Comparison of ENCODE assay signal across 7 mouse cellular contexts in genomic region chr4:118437829-118438253, GRCm38 (mm10). TPM values are rescaled to one million over a fixed set of nuclear protein-coding genes. Genes with fewer than 3 reads are reported as not detected.
DNase-seq lines count a peak whose midpoint lies in the region; ATAC-seq and TF ChIP-seq lines count a peak whose summit lies in the region.

No protein-coding gene starts in this region.

- no peaks in the 10 kb centered on the region for H3K9me3 ChIP-seq in ES-Bruce4 (replicated peaks; ENCODE audit: control insufficient read depth, insufficient read depth, low read length, poor library complexity, severe bottlenecking)
- H3K9me3 ChIP-seq in heart, embryonic 10.5 days = no peaks in the 10 kb centered on the region
- no peaks in the 10 kb centered on the region for H3K9me3 ChIP-seq in midbrain, embryonic 15.5 days

- no peak for TF ChIP-seq CTCF in ES-Bruce4 (IDR thresholded peaks at IDR 0.05; ENCODE audit: low read depth, low read length)

- H3K27me3 ChIP-seq in ES-Bruce4 (ENCODE audit: control insufficient read depth, insufficient read depth, low read length, poor library complexity, severe bottlenecking) = no peaks in the 10 kb centered on the region
- H3K27me3 ChIP-seq in heart, embryonic 10.5 days (ENCODE audit: insufficient read depth, poor library complexity, severe bottlenecking) = no peaks in the 10 kb centered on the region
- H3K27me3 ChIP-seq in midbrain, embryonic 15.5 days (replicated peaks) = no peaks in the 10 kb centered on the region

- DNase-seq in heart, embryonic 10.5 days (ENCODE audit: low spot score) = peak; percentile 84
- DNase-seq in kidney, postnatal 4 days = peak; percentile 47 to 58
- DNase-seq in thymus, postnatal 10 days (ENCODE audit: low spot score in 2 of 2) = peak; percentile 45 to 52
- DNase-seq in gastrocnemius, postnatal 4 days (ENCODE audit: low spot score in 2 of 2) = no peak

- WGBS in heart, embryonic 10.5 days = 6% methylated on average over 12 of the region's 12 CpGs
- WGBS in midbrain, embryonic 15.5 days = 10% methylated on average over 12 of the region's 12 CpGs

- H3K4me3 ChIP-seq in ES-Bruce4 (ENCODE audit: low read depth, low read length) = peak overlapping the region; percentile 79
- H3K4me3 ChIP-seq in brown adipose tissue, adult 24 weeks (ENCODE audit: insufficient read depth, low read depth, low read length) = peak overlapping the region; percentile 54
- peak overlapping the region; percentile 97 for H3K4me3 ChIP-seq in heart, embryonic 10.5 days
- peak overlapping the region; percentile 49 for H3K4me3 ChIP-seq in midbrain, embryonic 15.5 days

- H3K4me2 ChIP-seq in midbrain, embryonic 15.5 days = peak overlapping the region; percentile 98

- peak; percentile 32 for ATAC-seq in midbrain, embryonic 15.5 days (replicated peaks)

- no peak for TF ChIP-seq EP300 in ES-Bruce4 (IDR thresholded peaks at IDR 0.05; ENCODE audit: insufficient read depth, low read depth, low read length)

- H3K4me1 ChIP-seq in ES-Bruce4 (ENCODE audit: control insufficient read depth, insufficient read depth, low read length) = peaks cover 3% of the 10 kb centered on the region
- H3K4me1 ChIP-seq in brown adipose tissue, adult 24 weeks (ENCODE audit: control insufficient read depth, insufficient read depth, insufficient read length, low read length) = 0 out of 2 replicates have a peak, but pooled peaks cover 6% of the 10 kb centered on the region
- peaks cover 38% of the 10 kb centered on the region for H3K4me1 ChIP-seq in heart, embryonic 10.5 days
- H3K4me1 ChIP-seq in midbrain, embryonic 15.5 days = peaks cover 31% of the 10 kb centered on the region

- peaks cover 27% of the 10 kb centered on the region for H3K36me3 ChIP-seq in ES-Bruce4 (ENCODE audit: control insufficient read depth, insufficient read depth, low read length, poor library complexity, severe bottlenecking)
- H3K36me3 ChIP-seq in heart, embryonic 10.5 days = peaks cover 30% of the 10 kb centered on the region
- H3K36me3 ChIP-seq in midbrain, embryonic 15.5 days (replicated peaks) = 0 out of 2 replicates have a peak, but pooled peaks cover 3% of the 10 kb centered on the region

- H3K9ac ChIP-seq in ES-Bruce4 (ENCODE audit: low read depth, poor library complexity, severe bottlenecking) = peak overlapping the region; percentile 77
- H3K9ac ChIP-seq in midbrain, embryonic 15.5 days = peak overlapping the region; percentile 70

- TF ChIP-seq POLR2A in ES-Bruce4 (IDR thresholded peaks at IDR 0.05; ENCODE audit: insufficient read depth, low read length) = no peak

- H3K27ac ChIP-seq in ES-Bruce4 (ENCODE audit: insufficient read depth, low read length) = peak overlapping the region; percentile 90
- peak overlapping the region; percentile 36 for H3K27ac ChIP-seq in brown adipose tissue, adult 24 weeks (replicated peaks; ENCODE audit: low read depth, low read length)
- H3K27ac ChIP-seq in heart, embryonic 10.5 days = peak overlapping the region; percentile 93
- peak overlapping the region; percentile 88 for H3K27ac ChIP-seq in midbrain, embryonic 15.5 days

RNA-seq across cellular contexts. Expression of gene Cdc20, which starts 0.7 kb away (rescaled TPM):
- 216 and 224 TPM in 2 replicates for polyA plus RNA-seq in ES-Bruce4 (2011; ENCODE audit: insufficient read depth, insufficient read length, low read depth, missing spikeins)
- polyA plus RNA-seq in brown adipose tissue, adult 24 weeks (2012; ENCODE audit: insufficient read depth, insufficient read length, missing spikeins) = 1.6 TPM in 1 of 2 replicates, not detected in the other
- 221 and 270 TPM in 2 replicates for polyA plus RNA-seq in heart, embryonic 10.5 days (2016; fragmentation: Nextera tagmentation; extraction: Ambion mirVana)
- polyA plus RNA-seq in midbrain, embryonic 15.5 days (2015; fragmentation: Nextera tagmentation; extraction: Ambion mirVana) = 35.5 and 48.3 TPM in 2 replicates
- 10 to 100 TPM; 27.0 to 32.7 TPM for total RNA-seq in gastrocnemius, postnatal 4 days (2021)

RNA-seq across cellular contexts. Expression of gene Elovl1, which starts 9.9 kb away (rescaled TPM):
- polyA plus RNA-seq in ES-Bruce4 (2011; ENCODE audit: insufficient read depth, insufficient read length, low read depth, missing spikeins) = 53.5 and 63.2 TPM in 2 replicates
- polyA plus RNA-seq in brown adipose tissue, adult 24 weeks (2012; ENCODE audit: insufficient read depth, insufficient read length, missing spikeins) = 9.4 and 10.7 TPM in 2 replicates
- 72.0 and 85.1 TPM in 2 replicates for polyA plus RNA-seq in heart, embryonic 10.5 days (2016; fragmentation: Nextera tagmentation; extraction: Ambion mirVana)
- 30.7 and 31.4 TPM in 2 replicates for polyA plus RNA-seq in midbrain, embryonic 15.5 days (2015; fragmentation: Nextera tagmentation; extraction: Ambion mirVana)
- total RNA-seq in gastrocnemius, postnatal 4 days (2021) = 10 to 100 TPM; 39.1 to 39.6 TPM

RNA-seq across cellular contexts. Expression of gene Mpl, which starts 19.5 kb away (rescaled TPM):
- not detected in 2 replicates for polyA plus RNA-seq in ES-Bruce4 (2011; ENCODE audit: insufficient read depth, insufficient read length, low read depth, missing spikeins)
- polyA plus RNA-seq in brown adipose tissue, adult 24 weeks (2012; ENCODE audit: insufficient read depth, insufficient read length, missing spikeins) = not detected in 2 replicates
- polyA plus RNA-seq in heart, embryonic 10.5 days (2016; fragmentation: Nextera tagmentation; extraction: Ambion mirVana) = 3.9 and 5.5 TPM in 2 replicates
- polyA plus RNA-seq in midbrain, embryonic 15.5 days (2015; fragmentation: Nextera tagmentation; extraction: Ambion mirVana) = 0.13 and 0.14 TPM in 2 replicates
- total RNA-seq in gastrocnemius, postnatal 4 days (2021) = under 1 TPM in 1 of 2 experiments, not detected in 1; 0.10 TPM

RNA-seq across cellular contexts. Expression of gene Med8, which starts 28.7 kb away (rescaled TPM):
- polyA plus RNA-seq in ES-Bruce4 (2011; ENCODE audit: insufficient read depth, insufficient read length, low read depth, missing spikeins) = 76.1 and 87.3 TPM in 2 replicates
- polyA plus RNA-seq in brown adipose tissue, adult 24 weeks (2012; ENCODE audit: insufficient read depth, insufficient read length, missing spikeins) = 38.0 and 38.3 TPM in 2 replicates
- 102 and 124 TPM in 2 replicates for polyA plus RNA-seq in heart, embryonic 10.5 days (2016; fragmentation: Nextera tagmentation; extraction: Ambion mirVana)
- 96.5 and 96.7 TPM in 2 replicates for polyA plus RNA-seq in midbrain, embryonic 15.5 days (2015; fragmentation: Nextera tagmentation; extraction: Ambion mirVana)
- total RNA-seq in gastrocnemius, postnatal 4 days (2021) = 10 to 100 TPM; 51.0 to 53.4 TPM

RNA-seq across cellular contexts. Expression of gene Szt2, which starts 28.8 kb away (rescaled TPM):
- 16.0 and 17.2 TPM in 2 replicates for polyA plus RNA-seq in ES-Bruce4 (2011; ENCODE audit: insufficient read depth, insufficient read length, low read depth, missing spikeins)
- polyA plus RNA-seq in brown adipose tissue, adult 24 weeks (2012; ENCODE audit: insufficient read depth, insufficient read length, missing spikeins) = 4.0 and 6.1 TPM in 2 replicates
- 6.7 and 8.6 TPM in 2 replicates for polyA plus RNA-seq in heart, embryonic 10.5 days (2016; fragmentation: Nextera tagmentation; extraction: Ambion mirVana)
- polyA plus RNA-seq in midbrain, embryonic 15.5 days (2015; fragmentation: Nextera tagmentation; extraction: Ambion mirVana) = 11.1 and 11.5 TPM in 2 replicates
- 10 to 100 TPM; 16.1 to 18.9 TPM for total RNA-seq in gastrocnemius, postnatal 4 days (2021)

Comparison
In these comparisons a context has a peak if more than half of its experiments do, and no peak if none do; other contexts are left out.
1. H3K27ac ChIP-seq: peak in every context shown above with its lines; median percentile 93 in heart, embryonic 10.5 days; 90 in ES-Bruce4; 88 in midbrain, embryonic 15.5 days; 36 in brown adipose tissue, adult 24 weeks.
2. DNase-seq: peak in heart, embryonic 10.5 days (single experiment), kidney, postnatal 4 days (2 of 2) and thymus, postnatal 10 days (2 of 2); none in gastrocnemius, postnatal 4 days (0 of 2).
3. RNA of gene Cdc20, which starts 0.7 kb away (polyA plus RNA-seq): 221 to 270 TPM in heart, embryonic 10.5 days, 216 to 224 TPM in ES-Bruce4 and 35.5 to 48.3 TPM in midbrain, embryonic 15.5 days; 1.6 TPM in brown adipose tissue, adult 24 weeks; every median in the first group is over 10 times any median in the second.
4. Peak in every context shown above with its lines, with median percentiles within 50 percentile points of each other: H3K4me3 ChIP-seq.